Mouse (Mus musculus): ENCODE measurements at regions not wholly inside any gene's neighbourhood (a gene's known extent, or its start where the extent isn't known, plus 50 kb on each side); places are given as distances from the start of the nearest gene placed in this dataset.

- Histone ChIP-seq H3K4me1 (replicated peaks; ENCODE audit: control insufficient read depth, insufficient read depth, low read length) (no peaks in the 10 kb centered on the region), H3K27me3 (ENCODE audit: control insufficient read depth, insufficient read depth, low read length) (no peaks in the 10 kb centered on the region), H3K4me2 (replicated peaks; ENCODE audit: low read depth, low read length) (no peak overlapping the region), H3K4me3 (ENCODE audit: low read depth, low read length) (no peak overlapping the region), H3K27ac (ENCODE audit: low read depth, low read length) (no peak overlapping the region), H3K36me3 (ENCODE audit: control insufficient read depth, insufficient read depth, low read length) (no peaks in the 10 kb centered on the region), H3K9ac (ENCODE audit: low read depth, low read length) (no peak overlapping the region), H3K9me3 (ENCODE audit: control insufficient read depth, low read length) (no peaks in the 10 kb centered on the region)
- no peak for ATAC-seq (ENCODE audit: low FRiP score)
- DNase-seq (ENCODE audit: low spot score) = no peak
- WGBS = 90% methylated on average over 6 of the region's 6 CpGs
Measured at GRCm38 (mm10) chr3:45645856-45646450, 267.8 kb downstream of the Pcdh10 start.

- Histone ChIP-seq H3K4me3 (ENCODE audit: low read depth, low read length) (no peak overlapping the region), H3K36me3 (ENCODE audit: control insufficient read depth, insufficient read depth, low read length) (no peaks in the 10 kb centered on the region), H3K9me3 (ENCODE audit: control insufficient read depth, low read length) (no peaks in the 10 kb centered on the region), H3K4me1 (replicated peaks; ENCODE audit: control insufficient read depth, insufficient read depth, low read length) (no peaks in the 10 kb centered on the region), H3K27ac (ENCODE audit: low read depth, low read length) (no peak overlapping the region), H3K27me3 (ENCODE audit: control insufficient read depth, insufficient read depth, low read length) (no peaks in the 10 kb centered on the region), H3K9ac (ENCODE audit: low read depth, low read length) (no peak overlapping the region), H3K4me2 (replicated peaks; ENCODE audit: low read depth, low read length) (no peak overlapping the region)
- DNase-seq (ENCODE audit: low spot score) (no peak), ATAC-seq (ENCODE audit: low FRiP score) (no peak)
Measured at GRCm38 (mm10) chr3:45649361-45649760, 271.2 kb downstream of the Pcdh10 start.

- no peak for DNase-seq (ENCODE audit: low spot score)
- ATAC-seq (ENCODE audit: low FRiP score) = no peak
Measured at GRCm38 (mm10) chr3:45657023-45657422, 278.8 kb downstream of the Pcdh10 start.

GRCm38 (mm10) chr3:45658093-45658776 is 280.0 kb downstream of the Pcdh10 start:
- 88% methylated on average over 2 of the region's 2 CpGs for WGBS
- H3K36me3 ChIP-seq (ENCODE audit: control insufficient read depth, insufficient read depth, low read length) = no peaks in the 10 kb centered on the region
- DNase-seq (ENCODE audit: low spot score) = no peak
- no peak overlapping the region for H3K4me3 ChIP-seq (ENCODE audit: low read depth, low read length)
- no peaks in the 10 kb centered on the region for H3K27me3 ChIP-seq (ENCODE audit: control insufficient read depth, insufficient read depth, low read length)
- no peak for ATAC-seq (ENCODE audit: low FRiP score)
- H3K27ac ChIP-seq (ENCODE audit: low read depth, low read length) = no peak overlapping the region
- no peak overlapping the region for H3K4me2 ChIP-seq (replicated peaks; ENCODE audit: low read depth, low read length)
- no peak overlapping the region for H3K9ac ChIP-seq (ENCODE audit: low read depth, low read length)
- H3K9me3 ChIP-seq (ENCODE audit: control insufficient read depth, low read length) = no peaks in the 10 kb centered on the region
- H3K4me1 ChIP-seq (replicated peaks; ENCODE audit: control insufficient read depth, insufficient read depth, low read length) = no peaks in the 10 kb centered on the region

More at GRCm38 (mm10) chr3:45657023-45657422, 278.8 kb downstream of the Pcdh10 start:
- WGBS = 92% methylated on average over 5 of the region's 5 CpGs
- no peak overlapping the region for H3K4me3 ChIP-seq (ENCODE audit: low read depth, low read length)
- H3K9ac ChIP-seq (ENCODE audit: low read depth, low read length) = no peak overlapping the region
- no peaks in the 10 kb centered on the region for H3K36me3 ChIP-seq (ENCODE audit: control insufficient read depth, insufficient read depth, low read length)
- no peak overlapping the region for H3K4me2 ChIP-seq (replicated peaks; ENCODE audit: low read depth, low read length)
- no peak overlapping the region for H3K27ac ChIP-seq (ENCODE audit: low read depth, low read length)
- H3K4me1 ChIP-seq (replicated peaks; ENCODE audit: control insufficient read depth, insufficient read depth, low read length) = no peaks in the 10 kb centered on the region
- H3K27me3 ChIP-seq (ENCODE audit: control insufficient read depth, insufficient read depth, low read length) = no peaks in the 10 kb centered on the region
- no peaks in the 10 kb centered on the region for H3K9me3 ChIP-seq (ENCODE audit: control insufficient read depth, low read length)

- Histone ChIP-seq H3K36me3 (ENCODE audit: control insufficient read depth, insufficient read depth, low read length) (no peaks in the 10 kb centered on the region), H3K4me3 (ENCODE audit: low read depth, low read length) (no peak overlapping the region), H3K4me1 (replicated peaks; ENCODE audit: control insufficient read depth, insufficient read depth, low read length) (no peaks in the 10 kb centered on the region), H3K27me3 (ENCODE audit: control insufficient read depth, insufficient read depth, low read length) (no peaks in the 10 kb centered on the region), H3K9ac (ENCODE audit: low read depth, low read length) (no peak overlapping the region), H3K27ac (ENCODE audit: low read depth, low read length) (no peak overlapping the region), H3K9me3 (ENCODE audit: control insufficient read depth, low read length) (no peaks in the 10 kb centered on the region), H3K4me2 (replicated peaks; ENCODE audit: low read depth, low read length) (no peak overlapping the region)
- no peak for ATAC-seq (ENCODE audit: low FRiP score)
- 85% methylated on average over 1 of the region's 1 CpGs for WGBS
- DNase-seq (ENCODE audit: low spot score) = no peak
Measured at GRCm38 (mm10) chr3:45659052-45659451, 280.9 kb downstream of the Pcdh10 start.

DNA sequence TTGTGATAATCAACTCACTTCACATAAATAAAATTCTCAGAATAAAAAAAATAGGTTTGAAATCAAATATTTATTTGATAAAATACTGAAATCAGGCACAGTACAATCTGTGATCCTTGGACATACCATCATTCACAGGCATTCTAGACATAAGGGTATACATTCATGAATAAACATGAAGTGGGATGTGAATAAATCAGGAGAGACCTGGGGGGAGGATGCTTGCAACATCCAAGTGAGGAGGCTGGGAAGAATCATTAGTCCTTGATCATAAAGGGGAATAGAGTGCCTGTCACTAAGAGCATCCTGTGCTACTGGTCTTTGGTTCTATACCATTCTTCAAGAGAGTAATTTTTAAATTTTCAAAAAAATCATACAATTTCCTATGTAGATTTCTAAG is 292.2 kb downstream of the Pcdh10 start:
- no peak for DNase-seq (ENCODE audit: low spot score)

GRCm38 (mm10) chr3:45677672-45678071 is 299.5 kb downstream of the Pcdh10 start:
- 90% methylated on average over 6 of the region's 6 CpGs for WGBS
- Histone ChIP-seq H3K4me3 (ENCODE audit: low read depth, low read length) (no peak overlapping the region), H3K4me2 (replicated peaks; ENCODE audit: low read depth, low read length) (no peak overlapping the region), H3K36me3 (ENCODE audit: control insufficient read depth, insufficient read depth, low read length) (no peaks in the 10 kb centered on the region), H3K9me3 (ENCODE audit: control insufficient read depth, low read length) (no peaks in the 10 kb centered on the region), H3K9ac (ENCODE audit: low read depth, low read length) (no peak overlapping the region), H3K27ac (ENCODE audit: low read depth, low read length) (no peak overlapping the region), H3K27me3 (ENCODE audit: control insufficient read depth, insufficient read depth, low read length) (no peaks in the 10 kb centered on the region), H3K4me1 (replicated peaks; ENCODE audit: control insufficient read depth, insufficient read depth, low read length) (no peaks in the 10 kb centered on the region)
- no peak for ATAC-seq (ENCODE audit: low FRiP score)
- no peak for DNase-seq (ENCODE audit: low spot score)

More for the DNA sequence above, 292.2 kb downstream of the Pcdh10 start:
- H3K9me3 ChIP-seq (ENCODE audit: control insufficient read depth, low read length) = no peaks in the 10 kb centered on the region
- H3K9ac ChIP-seq (ENCODE audit: low read depth, low read length) = no peak overlapping the region
- H3K4me3 ChIP-seq (ENCODE audit: low read depth, low read length) = no peak overlapping the region
- no peaks in the 10 kb centered on the region for H3K27me3 ChIP-seq (ENCODE audit: control insufficient read depth, insufficient read depth, low read length)
- no peaks in the 10 kb centered on the region for H3K36me3 ChIP-seq (ENCODE audit: control insufficient read depth, insufficient read depth, low read length)
- H3K4me2 ChIP-seq (replicated peaks; ENCODE audit: low read depth, low read length) = no peak overlapping the region
- no peaks in the 10 kb centered on the region for H3K4me1 ChIP-seq (replicated peaks; ENCODE audit: control insufficient read depth, insufficient read depth, low read length)
- ATAC-seq (ENCODE audit: low FRiP score) = peak; percentile 38; the same call in 1 of the 2 replicates
- H3K27ac ChIP-seq (ENCODE audit: low read depth, low read length) = no peak overlapping the region

DNA sequence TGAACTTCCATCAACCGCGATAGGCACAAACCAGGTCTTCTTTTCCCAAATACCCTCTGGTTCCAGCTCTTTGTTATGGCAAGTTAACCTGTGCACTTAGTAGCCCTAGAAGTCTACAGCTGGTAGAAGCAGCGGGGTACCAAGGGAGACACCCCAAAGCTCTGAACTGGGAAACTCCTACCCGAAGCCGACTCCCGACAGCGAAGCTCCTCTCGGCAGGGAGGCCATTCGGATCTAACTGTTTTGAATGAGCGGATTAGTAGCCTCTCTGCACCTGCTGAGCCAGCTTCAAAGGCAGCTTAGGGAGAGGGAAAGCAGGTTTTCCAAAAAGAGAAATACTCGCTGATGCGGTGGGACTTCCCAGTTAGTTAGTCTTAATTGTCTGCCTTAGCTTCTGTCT is 303.2 kb downstream of the Pcdh10 start:
- Histone ChIP-seq H3K27ac (ENCODE audit: low read depth, low read length) (no peak overlapping the region), H3K4me1 (replicated peaks; ENCODE audit: control insufficient read depth, insufficient read depth, low read length) (no peaks in the 10 kb centered on the region), H3K9ac (ENCODE audit: low read depth, low read length) (no peak overlapping the region), H3K4me2 (replicated peaks; ENCODE audit: low read depth, low read length) (peak overlapping the region; percentile 14; the same call in 1 of the 2 replicates), H3K9me3 (ENCODE audit: control insufficient read depth, low read length) (no peaks in the 10 kb centered on the region), H3K4me3 (ENCODE audit: low read depth, low read length) (no peak overlapping the region), H3K27me3 (ENCODE audit: control insufficient read depth, insufficient read depth, low read length) (no peaks in the 10 kb centered on the region), H3K36me3 (ENCODE audit: control insufficient read depth, insufficient read depth, low read length) (no peaks in the 10 kb centered on the region)
- 4% methylated on average over 12 of the region's 12 CpGs for WGBS
- ATAC-seq (ENCODE audit: low FRiP score) (no peak), DNase-seq (ENCODE audit: low spot score) (peak; percentile 10)

DNA sequence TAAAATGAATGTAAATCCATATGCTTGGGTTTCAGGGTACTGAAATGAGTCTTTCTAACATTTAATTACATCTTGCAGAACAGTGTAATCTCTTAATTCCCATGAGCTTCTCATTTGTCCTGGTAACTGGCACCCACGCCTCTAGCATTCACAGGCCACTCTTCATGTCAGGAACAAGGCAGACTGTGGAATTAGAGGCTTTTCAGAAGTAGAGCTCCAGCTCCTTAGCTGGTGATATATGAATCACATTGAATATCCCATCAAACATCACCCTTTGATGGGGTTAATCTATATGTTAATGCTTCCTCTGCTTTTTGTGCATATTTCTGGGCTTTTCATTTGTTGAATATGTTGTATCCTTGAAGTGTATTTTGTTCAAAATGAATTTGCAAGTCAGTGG is 329.7 kb downstream of the Pcdh10 start:
- DNase-seq (ENCODE audit: low spot score) (no peak), ATAC-seq (ENCODE audit: low FRiP score) (no peak)
- no peaks in the 10 kb centered on the region for H3K4me1 ChIP-seq (replicated peaks; ENCODE audit: control insufficient read depth, insufficient read depth, low read length)
- no peaks in the 10 kb centered on the region for H3K36me3 ChIP-seq (ENCODE audit: control insufficient read depth, insufficient read depth, low read length)
- H3K4me3 ChIP-seq (ENCODE audit: low read depth, low read length) = no peak overlapping the region
- no peaks in the 10 kb centered on the region for H3K27me3 ChIP-seq (ENCODE audit: control insufficient read depth, insufficient read depth, low read length)
- no peaks in the 10 kb centered on the region for H3K9me3 ChIP-seq (ENCODE audit: control insufficient read depth, low read length)
- H3K27ac ChIP-seq (ENCODE audit: low read depth, low read length) = no peak overlapping the region
- no peak overlapping the region for H3K9ac ChIP-seq (ENCODE audit: low read depth, low read length)
- WGBS = 44% methylated on average over 1 of the region's 1 CpGs
- no peak overlapping the region for H3K4me2 ChIP-seq (replicated peaks; ENCODE audit: low read depth, low read length)

Measured in hindbrain, embryonic 11.5 days (tissue).